Mouse (Mus musculus) embryo, embryonic 10 days (tissue): ENCODE measurements around the gene Olfr527.

Experiments used
- DNase-seq: peaks from one replicate; pipeline ENCODE4 v3.0.0-alpha.2; 2015; ENCODE audit warnings: low spot score

Olfr527 gene

GRCm38 (mm10) chr7:140333717-140334116 lies at the start of gene Olfr527:
Gene Olfr527, plus strand, starts transcription at chr7:140334017.
- DNase-seq: no peak

- DNase-seq: no peak
These were observed 38.1 kb upstream of the Olfr527 start for GRCm38 (mm10) chr7:140295746-140296145.

- no peak for DNase-seq
These were observed 36.9 kb upstream of the Olfr527 start for GRCm38 (mm10) chr7:140296876-140297275.

- DNase-seq: no peak
These were observed 34.4 kb upstream of the Olfr527 start for GRCm38 (mm10) chr7:140299416-140299815.

GRCm38 (mm10) chr7:140319861-140320385 lies 13.9 kb upstream of the Olfr527 start:
- no peak for DNase-seq

GRCm38 (mm10) chr7:140320558-140320957 lies 13.3 kb upstream of the Olfr527 start, which contains the start of gene Olfr525:
Gene Olfr525, plus strand, starts transcription at chr7:140320858.
- no peak for DNase-seq

GRCm38 (mm10) chr7:140321135-140321534 lies 12.7 kb upstream of the Olfr527 start:
- DNase-seq: no peak

GRCm38 (mm10) chr7:140329766-140330304 lies 4.0 kb upstream of the Olfr527 start:
- no peak for DNase-seq

GRCm38 (mm10) chr7:140361571-140361970 lies 27.8 kb downstream of the Olfr527 start, which contains the start of gene Olfr60:
Gene Olfr60, minus strand, starts transcription at chr7:140361671.
- DNase-seq: no peak

GRCm38 (mm10) chr7:140374300-140374699 lies 40.5 kb downstream of the Olfr527 start:
- no peak for DNase-seq

GRCm38 (mm10) chr7:140376231-140376630 lies 42.4 kb downstream of the Olfr527 start, which contains the start of gene Olfr530:
Gene Olfr530, minus strand, starts transcription at chr7:140376331.
- no peak for DNase-seq

- DNase-seq: no peak
These were observed 43.1 kb downstream of the Olfr527 start for GRCm38 (mm10) chr7:140376911-140377310.
